Mouse (Mus musculus) bone marrow macrophage, adult 2 months (primary cell): ENCODE measurements around the gene Calhm3.

Experiments
- CTCF ChIP-seq: IDR thresholded peaks from 2 replicates; pipeline ENCODE4 v1.5.1; 2012; ENCODE audit warnings: low read depth, mild to moderate bottlenecking, low read length, moderate library complexity
- POLR2A ChIP-seq: IDR thresholded peaks from 2 replicates; pipeline ENCODE4 v1.6.1; 2012; ENCODE audit warnings: mild to moderate bottlenecking, low read depth, low read length, borderline replicate concordance

- no peak for TF ChIP-seq CTCF
- no peak for TF ChIP-seq POLR2A
These were observed 29.1 kb upstream of the Calhm3 start for GRCm38 (mm10) chr19:47186514-47187275.
